Mouse (Mus musculus): ENCODE data around the gene Acot7. TPM values are rescaled to one million over a fixed set of nuclear protein-coding genes. Genes with fewer than 3 reads are reported as not detected.
A peak's percentile ranks its signal among the peaks of the same experiment; 100 is the strongest.

Acot7 gene
- polyA plus RNA-seq, 1 experiment from 2014 or later = 168 TPM

DNA sequence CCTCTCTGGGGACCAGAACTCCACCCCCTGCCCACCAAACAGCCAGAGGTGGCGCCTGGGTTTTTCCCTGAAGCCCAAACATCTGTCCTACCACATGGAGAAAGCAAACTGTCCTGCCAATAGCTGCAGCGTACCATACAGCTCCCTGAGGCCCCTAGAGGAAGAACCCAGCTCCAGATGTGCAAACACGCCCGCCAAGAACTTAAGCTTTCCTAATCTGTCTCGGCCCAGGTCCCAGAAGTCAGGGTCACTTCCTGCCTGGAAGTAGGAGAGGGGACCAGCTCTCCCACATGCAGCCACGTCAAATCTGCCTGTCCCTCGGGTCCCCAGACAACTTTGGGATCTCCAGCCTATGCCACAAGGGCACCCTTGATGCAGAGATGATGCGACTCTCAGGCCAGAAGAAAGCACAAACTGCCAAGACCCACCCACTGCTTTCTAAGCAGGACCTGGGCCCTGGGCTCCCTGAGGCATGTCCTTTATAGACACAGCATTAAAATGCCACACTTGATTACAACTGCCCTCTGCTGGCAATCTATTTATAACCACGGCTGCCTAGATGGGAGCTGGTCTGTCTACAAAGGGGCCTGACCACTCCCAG, 94.6 kb downstream of the Acot7 start:
- Histone ChIP-seq H3K36me3 (ENCODE audit: control insufficient read depth, insufficient read depth, low read length) (no peaks in the 10 kb centered on the region), H3K4me1 (ENCODE audit: control insufficient read depth, insufficient read depth, low read length) (peaks cover 8% of the 10 kb centered on the region; the same call in 1 of the 2 replicates), H3K4me2 (ENCODE audit: low read length) (no peak overlapping the region), H3K9me3 (replicated peaks; ENCODE audit: control insufficient read depth, low read length) (no peaks in the 10 kb centered on the region), H3K4me3 (ENCODE audit: low read depth, low read length) (no peak overlapping the region), H3K27me3 (replicated peaks; ENCODE audit: control insufficient read depth, insufficient read depth, low read length) (peaks cover 25% of the 10 kb centered on the region), H3K27ac (ENCODE audit: low read depth, low read length) (no peak overlapping the region), H3K9ac (ENCODE audit: low read length) (no peak overlapping the region)
- no peak for ATAC-seq
- DNase-seq (ENCODE audit: low spot score) = peak; percentile 54
- WGBS = 43% methylated on average over 9 of the region's 9 CpGs

DNA sequence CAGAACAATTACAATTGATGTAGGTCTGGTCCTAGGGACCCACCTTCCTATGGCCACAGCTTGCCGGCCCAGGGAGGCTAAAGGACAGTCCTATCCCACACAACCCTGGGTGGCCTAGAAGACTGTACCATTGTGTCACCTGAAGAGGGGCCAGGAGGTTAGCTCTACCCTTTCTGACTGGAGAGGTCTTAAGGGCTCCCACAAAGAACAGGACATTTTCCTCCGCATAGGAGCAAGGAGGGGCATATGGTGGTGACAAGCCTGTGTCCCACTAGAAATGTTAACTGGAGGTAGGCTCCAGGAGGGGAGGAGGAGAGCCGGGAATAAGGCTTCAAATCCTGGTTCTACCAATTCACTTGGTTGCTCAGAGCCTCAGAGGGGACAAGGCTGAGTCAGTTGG, 95.3 kb downstream of the Acot7 start:
- H3K4me2 ChIP-seq (ENCODE audit: low read length) = no peak overlapping the region
- H3K27me3 ChIP-seq (replicated peaks; ENCODE audit: control insufficient read depth, insufficient read depth, low read length) = peaks cover 25% of the 10 kb centered on the region
- H3K4me3 ChIP-seq (ENCODE audit: low read depth, low read length) = no peak overlapping the region
- no peaks in the 10 kb centered on the region for H3K9me3 ChIP-seq (replicated peaks; ENCODE audit: control insufficient read depth, low read length)
- no peak for DNase-seq (ENCODE audit: low spot score)
- no peak overlapping the region for H3K27ac ChIP-seq (ENCODE audit: low read depth, low read length)
- H3K4me1 ChIP-seq (ENCODE audit: control insufficient read depth, insufficient read depth, low read length) = peaks cover 7% of the 10 kb centered on the region; the same call in 1 of the 2 replicates
- ATAC-seq = no peak
- H3K9ac ChIP-seq (ENCODE audit: low read length) = no peak overlapping the region
- WGBS = 16% methylated on average over 3 of the region's 3 CpGs
- H3K36me3 ChIP-seq (ENCODE audit: control insufficient read depth, insufficient read depth, low read length) = no peaks in the 10 kb centered on the region

DNA sequence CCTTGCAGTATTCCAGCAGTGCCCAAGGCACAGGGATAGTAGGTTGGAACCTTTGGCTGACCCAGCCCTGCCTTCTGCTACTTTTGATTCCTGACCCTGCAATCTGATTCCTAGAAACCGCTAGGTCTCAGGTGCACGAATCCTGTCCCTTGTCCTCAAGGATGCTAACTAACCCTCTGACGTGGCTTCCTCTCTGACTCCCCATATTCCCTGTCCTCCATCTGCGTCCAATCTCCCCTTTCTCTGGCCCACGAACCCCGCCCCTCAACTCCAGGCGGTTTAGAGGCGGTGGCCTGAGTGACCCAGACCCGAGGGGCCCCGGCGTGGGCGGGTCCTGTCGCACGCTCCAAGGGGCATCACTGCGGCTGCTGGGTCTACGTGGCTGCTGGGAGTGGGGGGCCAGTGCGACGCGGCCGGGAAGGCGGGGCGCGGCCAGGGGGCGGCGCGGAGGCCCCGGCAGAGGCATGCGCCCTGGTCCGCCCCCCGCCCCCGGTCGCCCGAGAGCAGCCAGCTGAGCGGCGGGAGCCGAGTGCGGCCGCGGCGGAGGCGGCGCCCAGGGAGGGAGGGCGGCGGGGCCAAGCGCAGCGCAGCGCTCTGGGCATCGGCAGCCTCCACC, 95.8 kb downstream of the Acot7 start, which contains the start of gene Gpr153:
Gene Gpr153 (plus strand): TSS at position 612 of the 616 bp plus-strand sequence.
- peak within 1 kb of the TSS; percentile 93 for H3K4me2 ChIP-seq (ENCODE audit: low read length)
- peaks cover 25% of the 10 kb centered on the region for H3K27me3 ChIP-seq (replicated peaks; ENCODE audit: control insufficient read depth, insufficient read depth, low read length)
- H3K9ac ChIP-seq (ENCODE audit: low read length) = peak within 1 kb of the TSS; percentile 71
- peak; percentile 63 for ATAC-seq
- peak within 1 kb of the TSS; percentile 55 for H3K27ac ChIP-seq (ENCODE audit: low read depth, low read length)
- H3K9me3 ChIP-seq (replicated peaks; ENCODE audit: control insufficient read depth, low read length) = no peaks in the 10 kb centered on the region
- peaks cover 7% of the 10 kb centered on the region; the same call in 1 of the 2 replicates for H3K4me1 ChIP-seq (ENCODE audit: control insufficient read depth, insufficient read depth, low read length)
- DNase-seq (ENCODE audit: low spot score) = no peak
- no peaks in the 10 kb centered on the region for H3K36me3 ChIP-seq (ENCODE audit: control insufficient read depth, insufficient read depth, low read length)
- H3K4me3 ChIP-seq (ENCODE audit: low read depth, low read length) = peak within 1 kb of the TSS; percentile 51
- WGBS = under 1% methylated on average over 38 of the region's 48 CpGs

DNA sequence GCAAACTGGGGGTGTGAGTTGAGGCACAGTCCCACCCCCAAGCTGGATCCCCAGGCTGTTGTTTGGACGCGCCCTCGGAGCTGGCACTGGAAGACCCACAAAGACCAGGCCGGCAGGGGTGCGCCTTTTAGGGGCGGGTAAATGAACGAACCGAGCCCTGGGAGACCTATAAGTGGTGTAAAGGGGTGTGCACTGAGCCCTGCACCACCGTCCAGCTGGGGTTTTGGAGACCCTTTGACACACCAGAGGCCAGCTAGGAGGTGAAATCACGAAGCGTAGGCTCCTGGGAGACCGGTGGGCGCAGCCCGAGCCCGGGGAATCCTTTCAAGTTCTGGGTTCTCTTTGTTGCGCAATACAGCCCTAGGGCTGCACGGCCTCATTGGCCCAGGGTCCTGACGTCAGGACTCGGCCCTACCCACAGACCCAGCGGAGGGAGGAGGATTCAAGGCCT, 96.8 kb downstream of the Acot7 start:
- DNase-seq (ENCODE audit: low spot score) (no peak), ATAC-seq (peak; percentile 49; the same call in 1 of the 2 replicates)
- H3K9ac ChIP-seq (ENCODE audit: low read length) = peak overlapping the region; percentile 71
- peak overlapping the region; percentile 93 for H3K4me2 ChIP-seq (ENCODE audit: low read length)
- H3K9me3 ChIP-seq (replicated peaks; ENCODE audit: control insufficient read depth, low read length) = no peaks in the 10 kb centered on the region
- 2% methylated on average over 20 of the region's 20 CpGs for WGBS
- peaks cover 26% of the 10 kb centered on the region for H3K27me3 ChIP-seq (replicated peaks; ENCODE audit: control insufficient read depth, insufficient read depth, low read length)
- peak overlapping the region; percentile 51 for H3K4me3 ChIP-seq (ENCODE audit: low read depth, low read length)
- H3K27ac ChIP-seq (ENCODE audit: low read depth, low read length) = no peak overlapping the region
- no peaks in the 10 kb centered on the region for H3K36me3 ChIP-seq (ENCODE audit: control insufficient read depth, insufficient read depth, low read length)
- H3K4me1 ChIP-seq (ENCODE audit: control insufficient read depth, insufficient read depth, low read length) = peaks cover 7% of the 10 kb centered on the region; the same call in 1 of the 2 replicates

DNA sequence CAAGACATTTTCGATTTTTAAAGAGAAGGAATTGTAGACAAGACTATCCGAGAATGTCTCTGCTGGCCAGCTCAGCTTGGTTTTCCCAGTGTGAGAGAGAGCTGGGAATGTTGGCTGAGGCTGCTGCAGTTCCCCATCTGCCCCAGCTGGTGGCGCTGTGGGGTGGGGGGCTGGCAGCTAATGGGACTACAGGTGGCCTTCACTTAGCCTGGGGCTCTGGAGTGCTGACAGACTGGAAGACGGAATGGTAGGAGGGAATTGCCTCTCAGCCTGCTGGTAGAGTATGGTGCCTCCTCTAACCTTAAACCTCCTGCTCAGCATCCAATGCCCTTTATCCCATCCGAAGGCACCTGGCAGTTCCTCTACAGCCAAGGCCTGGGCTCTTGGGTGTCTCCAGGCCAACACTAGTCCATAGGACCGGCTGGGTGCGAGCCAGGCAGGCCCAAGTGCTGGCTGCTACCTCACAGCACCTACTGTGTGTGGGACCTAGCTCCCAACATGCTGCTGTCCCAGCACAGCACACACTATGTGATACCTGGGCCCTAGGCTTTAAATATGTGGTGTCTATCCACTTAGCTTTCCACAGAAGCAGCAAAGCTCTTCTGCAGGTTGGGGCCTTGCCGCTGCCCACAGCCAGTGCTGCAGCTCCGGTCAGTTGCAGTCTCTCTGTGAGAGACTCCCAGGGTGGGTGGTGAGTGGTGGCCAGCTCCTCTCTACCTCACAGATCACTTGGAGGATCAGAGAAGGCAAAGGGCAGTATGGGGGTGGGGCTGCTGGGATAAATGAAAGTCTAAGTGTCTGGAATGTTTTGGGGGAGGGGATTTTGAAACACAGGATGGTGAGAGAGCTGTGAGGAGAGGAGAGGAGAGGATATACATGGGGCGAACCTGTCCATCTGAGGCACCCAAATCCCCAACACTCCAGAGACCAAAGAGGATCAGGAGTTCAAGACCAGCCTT, 98.7 kb downstream of the Acot7 start:
- H3K27me3 ChIP-seq (replicated peaks; ENCODE audit: control insufficient read depth, insufficient read depth, low read length) = peaks cover 42% of the 10 kb centered on the region

DNA sequence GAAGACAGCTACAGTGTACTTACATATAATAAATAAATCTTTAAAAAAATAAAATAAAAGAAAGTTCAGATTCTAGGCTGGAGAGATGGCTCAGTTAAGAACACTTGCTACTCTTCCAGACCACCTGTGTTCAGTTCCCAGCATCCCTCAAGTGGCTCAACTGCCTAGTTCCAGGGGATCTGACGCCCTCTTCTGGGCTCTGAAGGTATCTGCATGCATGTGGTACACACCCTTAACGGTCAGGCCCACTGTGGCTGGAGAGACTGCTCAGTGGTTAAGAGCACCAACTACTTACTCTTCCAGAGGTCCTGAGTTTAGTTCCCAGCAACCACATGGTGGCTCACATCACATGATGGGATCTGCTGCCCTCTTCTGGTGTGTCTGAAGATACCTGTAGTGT, 100.0 kb downstream of the Acot7 start:
- no peak overlapping the region for H3K27ac ChIP-seq (ENCODE audit: low read depth, low read length)
- no peaks in the 10 kb centered on the region for H3K36me3 ChIP-seq (ENCODE audit: control insufficient read depth, insufficient read depth, low read length)
- H3K4me2 ChIP-seq (ENCODE audit: low read length) = no peak overlapping the region
- 65% methylated on average over 2 of the region's 2 CpGs for WGBS
- peaks cover 9% of the 10 kb centered on the region for H3K4me1 ChIP-seq (ENCODE audit: control insufficient read depth, insufficient read depth, low read length)
- H3K27me3 ChIP-seq (replicated peaks; ENCODE audit: control insufficient read depth, insufficient read depth, low read length) = peaks cover 54% of the 10 kb centered on the region
- no peak overlapping the region for H3K4me3 ChIP-seq (ENCODE audit: low read depth, low read length)
- H3K9ac ChIP-seq (ENCODE audit: low read length) = no peak overlapping the region
- no peak for ATAC-seq
- DNase-seq (ENCODE audit: low spot score) = no peak
- H3K9me3 ChIP-seq (replicated peaks; ENCODE audit: control insufficient read depth, low read length) = no peaks in the 10 kb centered on the region

More for the DNA sequence above, 98.7 kb downstream of the Acot7 start:
- no peak for ATAC-seq
- H3K4me3 ChIP-seq (ENCODE audit: low read depth, low read length) = no peak overlapping the region
- no peaks in the 10 kb centered on the region for H3K36me3 ChIP-seq (ENCODE audit: control insufficient read depth, insufficient read depth, low read length)
- no peaks in the 10 kb centered on the region for H3K9me3 ChIP-seq (replicated peaks; ENCODE audit: control insufficient read depth, low read length)
- no peak overlapping the region for H3K27ac ChIP-seq (ENCODE audit: low read depth, low read length)
- H3K4me2 ChIP-seq (ENCODE audit: low read length) = no peak overlapping the region
- no peak for DNase-seq (ENCODE audit: low spot score)
- 51% methylated on average over 10 of the region's 10 CpGs for WGBS
- H3K9ac ChIP-seq (ENCODE audit: low read length) = no peak overlapping the region
- H3K4me1 ChIP-seq (ENCODE audit: control insufficient read depth, insufficient read depth, low read length) = peaks cover 7% of the 10 kb centered on the region; the same call in 1 of the 2 replicates

DNA sequence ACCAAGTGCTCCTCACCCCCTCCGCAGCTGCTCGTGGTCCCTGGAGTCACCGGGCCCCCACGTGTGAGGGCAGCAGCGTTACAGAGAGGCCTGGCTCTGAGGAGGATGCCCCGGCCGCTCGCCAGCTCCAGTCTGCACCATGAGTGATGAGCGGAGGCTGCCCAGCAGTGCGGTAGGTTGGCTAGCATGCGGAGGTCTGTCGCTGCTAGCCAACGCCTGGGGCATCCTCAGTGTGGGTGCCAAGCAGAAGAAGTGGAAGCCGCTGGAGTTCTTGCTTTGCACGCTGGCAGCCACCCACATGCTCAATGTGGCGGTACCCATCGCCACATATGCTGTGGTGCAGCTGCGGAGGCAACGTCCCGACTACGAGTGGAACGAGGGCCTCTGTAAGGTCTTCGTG, 101.1 kb downstream of the Acot7 start:
- no peak overlapping the region for H3K4me2 ChIP-seq (ENCODE audit: low read length)
- no peaks in the 10 kb centered on the region for H3K36me3 ChIP-seq (ENCODE audit: control insufficient read depth, insufficient read depth, low read length)
- H3K4me3 ChIP-seq (ENCODE audit: low read depth, low read length) = no peak overlapping the region
- ATAC-seq (no peak), DNase-seq (ENCODE audit: low spot score) (no peak)
- peaks cover 8% of the 10 kb centered on the region for H3K4me1 ChIP-seq (ENCODE audit: control insufficient read depth, insufficient read depth, low read length)
- no peak overlapping the region for H3K9ac ChIP-seq (ENCODE audit: low read length)
- peaks cover 62% of the 10 kb centered on the region for H3K27me3 ChIP-seq (replicated peaks; ENCODE audit: control insufficient read depth, insufficient read depth, low read length)
- no peaks in the 10 kb centered on the region for H3K9me3 ChIP-seq (replicated peaks; ENCODE audit: control insufficient read depth, low read length)
- 84% methylated on average over 23 of the region's 23 CpGs for WGBS
- no peak overlapping the region for H3K27ac ChIP-seq (ENCODE audit: low read depth, low read length)

DNA sequence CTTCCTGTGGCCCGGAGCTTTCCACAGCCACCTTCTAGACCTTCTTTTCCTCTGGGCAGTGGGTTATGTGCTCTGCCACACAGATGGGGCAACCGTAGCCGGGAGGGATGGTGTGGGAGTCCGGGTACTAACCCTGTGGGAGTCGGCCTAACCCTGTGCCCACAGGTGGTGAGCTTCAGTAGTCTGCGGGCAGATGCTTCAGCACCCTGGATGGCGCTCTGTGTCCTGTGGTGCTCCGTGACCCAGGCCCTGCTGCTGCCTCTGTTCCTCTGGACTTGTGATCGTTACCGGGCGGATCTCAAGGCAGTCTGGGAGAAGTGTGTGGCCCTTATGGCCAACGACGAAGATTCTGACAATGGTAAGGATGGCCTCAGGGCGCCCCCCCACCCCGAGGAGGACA, 103.7 kb downstream of the Acot7 start:
- ATAC-seq = no peak
- 54% methylated on average over 15 of the region's 15 CpGs for WGBS

More for the DNA sequence above, 103.7 kb downstream of the Acot7 start:
- Histone ChIP-seq H3K4me1 (ENCODE audit: control insufficient read depth, insufficient read depth, low read length) (peaks cover 6% of the 10 kb centered on the region), H3K27ac (ENCODE audit: low read depth, low read length) (no peak overlapping the region), H3K4me2 (ENCODE audit: low read length) (no peak overlapping the region), H3K36me3 (ENCODE audit: control insufficient read depth, insufficient read depth, low read length) (no peaks in the 10 kb centered on the region), H3K9me3 (replicated peaks; ENCODE audit: control insufficient read depth, low read length) (no peaks in the 10 kb centered on the region), H3K9ac (ENCODE audit: low read length) (no peak overlapping the region), H3K4me3 (ENCODE audit: low read depth, low read length) (no peak overlapping the region), H3K27me3 (replicated peaks; ENCODE audit: control insufficient read depth, insufficient read depth, low read length) (peaks cover 66% of the 10 kb centered on the region)
- DNase-seq (ENCODE audit: low spot score) = no peak
